Mouse (Mus musculus) adrenal gland, adult 2 months (tissue): ENCODE data around the gene Rbm20. TPM values are rescaled to one million over a fixed set of nuclear protein-coding genes. Genes with fewer than 3 reads are reported as not detected.
"Not testable (repeated sequence)": the region's sequence is repeated elsewhere in the genome, so short reads cannot be mapped to it uniquely, and the experiment has no call there.

ENCODE experiments used
- DNase-seq: peaks from one replicate; pipeline ENCODE4 v3.0.0; 2021
- long read RNA-seq: library from polyadenylated mRNA; stranded (forward); transcript quantifications from one replicate; pipeline ENCODE4 v2.0.0, GENCODE M21; 2021
- polyA plus RNA-seq: library from polyadenylated mRNA; depleted of rRNA; stranded (reverse); fragments of >200 nt; gene quantifications from 2 replicates; pipeline ENCODE4 v1.2.3, GENCODE M21; 2012; rRNA removed
- total RNA-seq, 2 experiments: library from RNA; stranded (reverse); gene quantifications; 2 replicates each; pipeline ENCODE4 v1.2.3; 2021

The Rbm20 gene
- total RNA-seq (1 to 10 TPM; 1.2 to 2.0 TPM), polyA plus RNA-seq (0.49 and 1.0 TPM in 2 replicates)
- long read RNA-seq, partial matches to known transcripts = 3 of 4 reads
- long read RNA-seq, other reads (novel, unspliced or antisense) = 1 of 4 reads

DNA sequence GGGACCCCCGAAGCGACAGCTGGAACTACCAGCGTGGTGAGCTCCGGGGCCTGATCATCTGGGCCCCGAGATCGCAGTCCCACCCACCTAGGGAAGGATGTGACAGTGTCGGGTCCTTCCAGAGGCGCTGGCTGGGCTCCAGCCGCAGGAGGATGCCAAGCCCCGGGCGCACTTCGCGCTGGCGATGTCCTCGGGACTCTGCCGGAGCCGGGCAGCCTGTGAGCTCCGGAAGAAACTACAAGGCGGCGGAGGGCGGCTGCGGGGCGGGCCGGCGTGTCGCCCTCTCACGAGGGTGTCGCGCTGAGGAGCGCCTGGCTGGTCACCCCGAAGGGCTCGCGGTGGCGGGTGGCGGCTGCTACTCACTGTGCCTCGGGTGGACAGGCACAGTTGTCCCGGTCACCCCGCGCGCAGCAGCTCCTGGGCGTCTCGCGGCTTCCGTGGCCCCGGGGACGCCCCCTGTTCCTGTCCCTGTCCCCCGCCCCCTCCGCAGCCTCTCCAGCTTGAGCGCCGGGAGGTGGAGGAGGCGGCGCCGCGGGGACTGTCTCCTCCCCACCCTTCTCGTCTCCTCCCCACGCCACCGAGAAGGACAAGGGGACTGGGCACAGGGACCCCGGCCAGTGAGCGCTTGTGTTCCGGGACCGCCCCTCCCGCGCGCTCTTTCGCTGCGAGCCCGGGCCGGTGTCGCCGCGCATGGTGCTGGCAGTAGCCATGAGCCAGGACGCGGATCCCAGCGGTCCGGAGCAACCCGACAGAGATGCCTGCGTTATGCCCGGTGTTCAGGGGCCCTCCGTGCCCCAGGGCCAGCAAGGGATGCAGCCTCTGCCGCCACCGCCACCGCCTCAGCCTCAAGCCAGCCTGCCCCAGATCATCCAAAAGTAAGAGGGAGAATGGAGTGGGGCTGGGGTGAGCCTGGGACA, at the start of gene Rbm20:
Gene Rbm20, plus strand, starts transcription at position 589 of the 917 bp plus-strand sequence.
- DNase-seq = peak; percentile 72

DNA sequence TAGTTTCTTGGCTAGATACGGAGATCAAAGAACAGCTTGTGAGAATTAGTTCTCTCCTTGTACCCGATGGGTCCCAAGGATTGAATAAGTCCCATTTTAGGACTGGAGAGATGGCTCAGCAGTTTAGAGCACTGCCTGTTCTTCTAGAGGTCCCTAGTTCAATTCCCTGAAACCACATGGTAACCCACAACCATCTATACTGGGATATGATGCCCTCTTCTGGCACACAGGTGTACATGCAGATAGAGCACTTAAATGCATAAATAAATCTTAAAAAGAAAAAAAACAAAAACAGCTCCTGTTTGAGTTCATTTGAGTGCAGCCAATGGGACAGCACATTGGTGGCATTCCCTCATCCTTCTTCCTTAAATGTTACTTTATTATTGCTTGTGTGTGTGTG, 39.1 kb upstream of the Rbm20 start:
- DNase-seq = no peak

GRCm38 (mm10) chr19:53638727-53639126, 38.4 kb upstream of the Rbm20 start:
- no peak for DNase-seq

- DNase-seq = peak; percentile 58
Measured at GRCm38 (mm10) chr19:53644020-53644595, 33.0 kb upstream of the Rbm20 start.

DNA sequence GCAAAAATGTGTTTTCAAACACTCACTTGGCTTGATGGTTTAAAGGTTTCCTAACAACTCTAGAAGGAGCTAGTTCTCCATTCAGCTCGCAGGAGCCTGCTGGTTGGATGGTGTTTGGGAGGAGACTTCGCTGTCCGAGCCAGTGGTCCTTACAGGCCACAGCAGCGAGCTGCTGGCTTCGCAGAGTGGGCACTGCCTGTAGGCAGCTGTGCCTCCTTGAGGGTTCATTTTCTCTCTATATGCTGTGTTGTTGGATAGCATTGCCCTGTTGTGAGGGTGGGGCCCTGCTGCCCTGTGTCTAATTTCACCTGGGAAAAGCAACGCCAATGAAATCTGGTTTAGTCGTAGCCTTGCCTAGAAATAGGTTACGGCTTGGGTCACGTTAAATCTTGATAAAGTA, 29.8 kb upstream of the Rbm20 start:
- no peak for DNase-seq

DNA sequence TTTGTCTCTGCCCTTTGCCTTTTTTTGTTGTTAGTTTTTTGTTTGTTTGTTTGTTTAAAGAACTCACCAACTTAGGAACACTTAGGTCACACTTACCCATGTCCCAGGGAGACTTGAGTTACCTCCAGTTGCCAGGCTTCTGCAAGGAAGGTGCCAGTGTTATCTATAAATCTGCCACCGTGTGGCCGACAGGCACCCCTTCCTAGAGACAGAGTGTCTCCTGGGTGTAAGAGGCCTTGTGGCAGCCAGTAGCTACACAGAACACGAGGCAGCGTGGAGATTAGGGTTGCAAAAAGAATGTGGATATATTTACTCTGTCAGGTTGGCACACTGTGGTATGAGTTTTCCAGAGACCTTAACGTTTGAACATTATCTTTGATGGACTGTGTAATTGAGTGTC, 29.1 kb upstream of the Rbm20 start:
- DNase-seq = no peak

- peak; percentile 71 for DNase-seq
Measured at GRCm38 (mm10) chr19:53648802-53649236, 28.3 kb upstream of the Rbm20 start.

GRCm38 (mm10) chr19:53649361-53649760, 27.7 kb upstream of the Rbm20 start:
- no peak for DNase-seq

GRCm38 (mm10) chr19:53649802-53650201, 27.3 kb upstream of the Rbm20 start:
- DNase-seq = peak; percentile 21

DNA sequence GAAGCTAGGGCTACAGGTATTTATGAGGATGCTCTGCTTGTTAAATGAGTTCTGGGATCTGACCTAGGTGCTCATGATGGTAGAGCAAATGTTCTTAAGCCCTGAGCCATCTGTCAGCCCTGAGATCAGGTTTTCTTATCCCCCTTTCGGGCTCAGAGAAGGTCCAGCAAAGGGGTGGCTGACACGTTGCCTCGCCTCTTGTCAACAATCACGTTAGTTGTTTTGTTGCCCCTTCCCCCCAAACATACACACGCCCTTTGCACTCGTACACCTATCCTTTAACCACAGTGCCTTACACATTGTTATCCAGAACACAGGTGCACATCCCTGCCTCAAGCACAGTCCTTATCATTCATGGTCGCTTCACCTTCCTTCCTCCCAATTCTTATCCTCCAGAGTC, 26.2 kb upstream of the Rbm20 start:
- DNase-seq = no peak

GRCm38 (mm10) chr19:53652267-53652666, 24.8 kb upstream of the Rbm20 start:
- DNase-seq = no peak

- no peak for DNase-seq
Measured at GRCm38 (mm10) chr19:53653624-53654467, 23.3 kb upstream of the Rbm20 start.

DNA sequence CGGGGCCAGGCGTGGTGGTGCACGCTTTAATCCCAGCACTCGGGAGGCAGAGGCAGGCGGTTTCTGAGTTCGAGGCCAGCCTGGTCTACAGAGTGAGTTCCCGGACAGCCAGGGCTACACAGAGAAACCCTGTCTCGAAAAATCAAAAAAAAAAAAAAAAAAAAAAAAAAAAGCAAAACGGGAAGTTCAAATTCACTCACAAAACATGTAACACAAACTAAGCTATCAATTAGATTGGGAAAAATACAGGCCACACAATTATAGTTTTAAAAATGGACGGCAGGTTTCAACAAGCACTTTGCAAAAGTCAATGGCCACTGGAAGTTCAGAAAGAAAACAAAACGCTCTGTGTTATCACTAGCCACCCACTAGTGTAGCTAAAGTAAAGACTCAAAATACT, 20.7 kb upstream of the Rbm20 start:
- DNase-seq = not testable (repeated sequence)

- no peak for DNase-seq
Measured at GRCm38 (mm10) chr19:53657437-53657836, 19.7 kb upstream of the Rbm20 start.

GRCm38 (mm10) chr19:53660722-53661420, 16.2 kb upstream of the Rbm20 start:
- no peak for DNase-seq

DNA sequence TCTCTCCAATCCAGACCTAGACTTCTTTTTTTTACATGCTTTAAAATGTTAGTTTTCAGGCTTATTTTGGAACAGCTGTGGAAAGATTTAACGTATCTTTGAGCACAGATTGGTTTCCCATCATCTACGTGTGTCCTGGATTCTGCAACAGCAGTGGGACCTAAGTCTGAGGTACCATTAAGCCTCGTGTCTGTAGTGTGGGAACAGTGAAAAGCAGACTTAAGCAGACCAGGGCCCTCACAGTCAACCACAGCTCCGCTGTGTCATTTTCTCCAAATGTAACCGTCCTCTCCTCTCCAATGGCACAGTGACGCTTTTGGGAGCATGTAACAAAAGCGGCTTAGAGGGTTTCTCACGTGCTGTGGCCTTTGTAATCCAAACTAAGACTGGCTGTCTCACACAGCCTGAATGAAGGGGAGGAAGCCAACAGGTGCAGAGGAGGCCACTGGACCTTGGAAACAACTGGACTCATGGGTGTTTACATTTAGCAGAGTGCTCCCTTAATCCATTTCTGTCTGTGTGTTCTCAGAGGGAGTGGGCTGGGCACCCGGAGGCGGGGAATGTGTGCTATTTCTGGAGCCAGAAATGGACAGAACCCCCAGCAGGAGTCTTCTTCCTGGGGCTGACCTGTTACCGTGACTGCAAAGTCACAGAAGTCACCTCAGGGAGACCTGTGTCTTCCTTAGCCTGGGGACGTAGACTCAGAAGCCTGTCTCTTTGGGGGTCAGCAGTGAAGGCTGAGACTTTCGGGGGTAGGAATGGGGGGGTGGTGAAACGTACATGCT, 15.0 kb upstream of the Rbm20 start:
- no peak for DNase-seq

DNA sequence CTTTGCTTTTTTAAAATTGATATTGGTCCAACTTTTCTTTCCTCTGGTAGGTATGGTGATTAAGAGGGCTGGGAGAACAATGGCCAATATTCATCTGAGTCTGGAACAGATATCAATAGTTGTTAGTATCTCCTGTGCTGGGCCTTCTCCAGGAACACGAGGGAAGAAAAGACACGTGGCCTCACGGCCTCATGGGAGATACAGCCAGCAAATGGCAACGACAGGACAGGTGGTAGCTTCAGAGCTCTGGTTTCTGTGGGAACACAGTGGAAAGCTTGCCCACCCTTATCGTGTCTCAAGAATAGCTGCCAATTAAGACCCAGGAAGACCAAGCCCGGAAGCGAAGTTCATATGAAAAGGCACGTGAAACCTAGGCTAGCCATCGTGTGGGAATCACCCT, 12.3 kb upstream of the Rbm20 start:
- no peak for DNase-seq

DNA sequence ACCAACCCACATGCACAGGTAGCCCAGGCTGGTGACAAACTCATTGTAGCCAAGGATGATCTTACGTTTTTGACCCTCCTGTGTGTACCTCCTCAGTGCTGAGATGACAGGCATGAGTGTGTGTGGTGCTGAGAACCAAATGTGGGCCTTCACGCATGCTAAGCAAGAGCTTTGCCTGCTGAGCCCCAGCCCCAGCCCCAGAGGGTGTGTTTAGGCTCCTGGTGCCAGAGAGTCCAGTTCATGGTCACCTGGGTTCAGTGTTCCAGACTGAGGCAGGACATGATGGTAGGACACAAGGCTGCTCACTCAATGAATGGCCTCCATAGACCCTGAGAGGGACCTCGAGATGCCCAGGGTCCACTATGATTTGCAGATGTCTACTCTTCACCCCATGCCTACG, 11.7 kb upstream of the Rbm20 start:
- DNase-seq = no peak

- DNase-seq = no peak
Measured at GRCm38 (mm10) chr19:53666708-53667107, 10.4 kb upstream of the Rbm20 start.

GRCm38 (mm10) chr19:53668821-53669220, 8.3 kb upstream of the Rbm20 start:
- DNase-seq = no peak

DNA sequence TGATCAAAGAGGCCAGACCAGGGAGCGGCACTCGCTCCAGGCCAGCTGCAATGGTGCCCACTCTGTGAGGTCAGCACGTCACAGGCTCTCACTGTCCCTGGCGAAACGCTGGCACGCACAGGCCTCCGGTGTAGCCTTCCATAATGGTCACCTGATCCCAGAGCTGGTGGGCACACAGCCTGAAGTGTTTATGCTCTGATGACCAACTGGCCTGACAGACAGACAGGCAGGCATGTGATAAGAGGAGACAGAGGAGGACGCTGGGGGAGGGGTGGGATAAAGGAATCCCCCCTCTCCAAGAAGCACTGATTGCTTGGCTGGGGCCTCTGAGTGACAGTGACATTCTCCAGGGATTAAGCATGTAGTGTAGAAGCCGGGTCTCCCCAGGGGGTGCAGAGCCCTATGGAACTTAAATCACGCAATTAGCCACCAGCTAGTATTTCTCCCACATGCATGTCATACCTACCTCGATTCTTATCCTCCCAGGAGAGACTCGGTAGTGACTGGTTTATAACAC, 6.4 kb upstream of the Rbm20 start:
- DNase-seq = no peak
